8 mouse cellular contexts compared by ENCODE assay signal in the genomic region with DNA sequence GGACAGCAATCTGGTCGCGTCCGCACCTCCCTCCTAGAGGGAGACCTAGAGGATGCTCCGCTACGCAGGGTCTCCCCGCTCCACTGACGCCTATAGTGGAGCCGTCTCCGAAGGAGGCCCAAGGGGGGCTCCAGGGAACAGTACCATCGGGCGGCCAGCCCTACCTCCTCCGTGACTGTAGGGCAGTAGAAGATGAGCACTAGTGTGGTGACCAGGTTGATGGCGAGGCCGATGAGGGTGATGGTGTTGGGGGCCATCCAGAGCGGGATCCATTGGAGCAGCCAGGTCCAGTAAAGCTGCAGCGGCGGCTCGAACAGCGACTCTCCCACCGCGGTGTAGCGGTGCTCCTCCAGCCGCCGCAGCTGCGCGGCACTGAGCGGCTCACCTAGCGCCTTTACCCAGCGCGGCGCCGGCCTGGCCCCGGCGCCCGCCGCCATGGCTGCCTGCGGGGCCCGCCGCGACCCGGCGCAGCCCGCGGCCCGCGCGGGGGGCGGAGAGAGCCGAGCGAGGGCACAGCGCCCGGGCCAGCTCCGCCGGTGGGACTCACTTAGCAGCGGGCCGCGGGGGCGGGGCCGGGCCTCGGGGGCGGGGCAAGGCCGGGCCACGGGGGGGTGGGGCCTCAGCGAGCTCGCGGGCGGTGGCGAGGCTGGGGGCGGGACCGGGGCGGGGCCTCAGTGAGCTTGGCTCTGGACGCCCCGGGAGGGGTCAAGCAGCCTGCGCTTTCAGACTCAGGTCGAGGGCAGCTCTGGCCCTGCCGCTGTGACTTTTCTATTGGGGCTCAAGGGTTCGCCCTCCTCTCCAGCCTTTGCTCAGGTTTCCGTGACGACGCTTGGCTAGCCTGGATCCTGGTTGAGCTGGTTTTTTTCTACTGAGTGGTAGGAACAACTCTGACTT. TPM values are rescaled to one million over a fixed set of nuclear protein-coding genes. Genes with fewer than 3 reads are reported as not detected.
DNase-seq lines count a peak whose midpoint lies in the region; ATAC-seq and TF ChIP-seq lines count a peak whose summit lies in the region.

A gene (minus strand): TSS at position 653 of the 894 bp plus-strand sequence.

- WGBS in hindbrain, embryonic 16.5 days = under 1% methylated on average over 62 of the region's 80 CpGs

- H3K27ac ChIP-seq in gastrocnemius, adult 2 months = peak within 1 kb of the TSS; percentile 92
- H3K27ac ChIP-seq in hindbrain, embryonic 16.5 days (ENCODE audit: low read depth, low read length) = peak within 1 kb of the TSS; percentile 74

- DNase-seq in cerebellum, postnatal 4 days (ENCODE audit: low spot score in 2 of 2) = peak; percentile 59 to 87
- peak; percentile 96 for DNase-seq in gastrocnemius, adult 2 months
- peak; percentile 62 to 75 for DNase-seq in left cerebral cortex, adult 8-10 months (ENCODE audit: low spot score in 2 of 2)
- DNase-seq in right cerebral cortex, adult 2 months (ENCODE audit: low spot score in 2 of 2) = peak; percentile 72 to 77
- DNase-seq in urinary bladder, postnatal 14 days (ENCODE audit: low spot score) = peak; percentile 88

- TF ChIP-seq CTCF in gastrocnemius, adult 2 months (IDR thresholded peaks at IDR 0.05) = no peak

- no peaks in the 10 kb centered on the region for H3K36me3 ChIP-seq in hindbrain, embryonic 16.5 days (ENCODE audit: control insufficient read depth, insufficient read depth, low read length)

- peak; percentile 90 for ATAC-seq in activated CD4-positive, CD25-positive, alpha-beta regulatory T cell, adult 4 months
- peak; percentile 97 for ATAC-seq in hindbrain, embryonic 16.5 days
- peak; percentile 82 for ATAC-seq in megakaryocyte, adult 5-6 weeks (ENCODE audit: poor library complexity, severe bottlenecking)

- no peaks in the 10 kb centered on the region for H3K9me3 ChIP-seq in hindbrain, embryonic 16.5 days (ENCODE audit: control insufficient read depth, low read length)

- intact Hi-C loops in gastrocnemius, adult 2 months (cut with DNase I) = loop anchor here (5.0 kb wide), 1 partner anchor 121 kb away; no protein-coding TSS in a partner anchor

- H3K4me3 ChIP-seq in gastrocnemius, adult 2 months = peak within 1 kb of the TSS; percentile 79
- H3K4me3 ChIP-seq in hindbrain, embryonic 16.5 days (ENCODE audit: low read length) = peak within 1 kb of the TSS; percentile 78

- H3K27me3 ChIP-seq in hindbrain, embryonic 16.5 days (replicated peaks; ENCODE audit: control insufficient read depth, insufficient read depth, low read length) = no peaks in the 10 kb centered on the region

- H3K9ac ChIP-seq in hindbrain, embryonic 16.5 days (ENCODE audit: low read depth, low read length) = peak within 1 kb of the TSS; percentile 90

- peaks cover 10% of the 10 kb centered on the region for H3K4me1 ChIP-seq in hindbrain, embryonic 16.5 days (ENCODE audit: control insufficient read depth, insufficient read depth, low read depth, low read length)

- peak within 1 kb of the TSS; percentile 75 for H3K4me2 ChIP-seq in hindbrain, embryonic 16.5 days (ENCODE audit: low read length)

RNA-seq across cellular contexts. Expression of the gene that starts here (rescaled TPM):
- polyA plus RNA-seq in activated CD4-positive, CD25-positive, alpha-beta regulatory T cell, adult 4 months (2017; shearing (Covaris generic)) = 1 to 10 TPM; 1.3 to 4.7 TPM
- total RNA-seq in gastrocnemius, adult 2 months (2021) = 100 to 1,000 TPM in 1 of 2 experiments, 10 to 100 TPM in 1; 85.2 to 129 TPM
- polyA plus RNA-seq in hindbrain, embryonic 16.5 days (2015; fragmentation: Nextera tagmentation; extraction: Ambion mirVana) = 9.1 and 11.6 TPM in 2 replicates
- 10 to 100 TPM; 38.4 to 45.0 (median 39.7) TPM for total RNA-seq in left cerebral cortex, adult 8-10 months (2022)
- total RNA-seq in megakaryocyte, adult 5-6 weeks (2015) = 19.5 and 23.3 TPM in 2 replicates
- total RNA-seq in megakaryocyte, adult 5-6 weeks (2017) = 15.5 and 18.5 TPM in 2 replicates

Comparison
In these comparisons a context has a peak if more than half of its experiments do, and no peak if none do; other contexts are left out.
1. Peak in every context shown above with its lines: DNase-seq, ATAC-seq, H3K4me3 ChIP-seq and H3K27ac ChIP-seq.